Mouse (Mus musculus) heart, adult 8-10 months (tissue): ENCODE results near the gene Tnfrsf23. TPM values are rescaled to one million over a fixed set of nuclear protein-coding genes. Genes with fewer than 3 reads are reported as not detected.
"Not testable (repeated sequence)": the region's sequence is repeated elsewhere in the genome, so short reads cannot be mapped to it uniquely, and the experiment has no call there.

Experiments used
- DNase-seq: peaks from one replicate; pipeline ENCODE4 v3.0.0; 2022; ENCODE audit warnings: low spot score
- total RNA-seq, 4 experiments: library from RNA; stranded (reverse); gene quantifications; 2 replicates each; pipeline ENCODE4 v1.2.4; 2022

The Tnfrsf23 gene
- total RNA-seq: 1 to 10 TPM; 2.9 to 6.1 (median 3.7) TPM

DNA sequence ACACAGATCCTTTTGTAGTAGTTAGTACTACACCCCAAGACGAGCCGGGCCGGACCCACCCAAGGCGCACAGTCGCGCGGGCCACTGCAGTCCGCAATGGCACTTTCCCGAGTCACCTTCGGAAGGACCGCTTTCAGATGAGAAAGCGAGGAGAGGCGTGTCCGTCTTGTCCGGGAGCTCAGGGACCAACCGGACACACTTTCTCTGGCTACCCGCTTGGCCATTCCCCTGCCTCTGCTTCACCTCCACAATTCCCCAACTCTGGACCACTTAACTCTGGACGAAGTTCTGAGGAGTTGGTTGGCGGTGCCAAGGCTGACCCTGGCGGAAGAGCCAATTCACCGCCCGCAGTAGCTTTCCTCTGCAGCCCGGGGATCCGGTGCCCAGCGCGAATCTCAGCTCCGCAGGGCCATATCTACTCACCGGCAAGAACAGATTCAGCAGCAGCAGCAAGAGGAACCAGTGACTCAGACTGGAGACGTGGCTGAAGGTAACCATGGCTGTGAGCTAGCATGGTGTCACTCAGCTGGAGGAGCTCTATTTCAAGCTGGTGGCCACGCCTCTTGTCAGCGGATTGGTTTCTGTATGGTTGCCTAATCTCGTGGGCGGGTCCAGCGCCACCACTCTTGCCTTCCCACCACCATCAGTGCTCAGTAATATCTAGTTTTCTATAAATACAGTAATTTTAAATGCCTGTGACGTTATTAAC is at the start of gene Tnfrsf23:
Gene Tnfrsf23 (minus strand): TSS at position 514 of the 709 bp plus-strand sequence.
- DNase-seq: peak; percentile 83

DNA sequence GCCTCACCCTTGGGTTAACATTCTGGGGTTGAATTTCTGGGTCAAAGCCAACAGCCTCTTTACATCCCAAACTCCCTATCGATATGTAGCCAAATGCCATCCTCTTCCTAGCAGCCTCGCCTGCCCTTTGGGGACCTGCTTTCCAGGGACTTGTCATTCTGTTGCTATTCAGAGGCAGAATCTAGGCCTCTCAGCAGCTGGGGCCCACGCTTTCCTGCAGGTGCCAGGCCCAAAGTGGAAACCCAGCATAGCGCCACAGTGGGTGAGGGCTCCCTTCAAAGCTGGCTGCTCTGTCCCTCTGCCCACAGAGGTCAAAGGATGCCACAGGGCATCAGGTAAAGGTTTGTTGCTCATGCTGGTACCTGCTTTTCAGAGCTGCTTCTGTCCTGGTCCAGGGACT is 48.1 kb upstream of the Tnfrsf23 start:
- DNase-seq: no peak

DNA sequence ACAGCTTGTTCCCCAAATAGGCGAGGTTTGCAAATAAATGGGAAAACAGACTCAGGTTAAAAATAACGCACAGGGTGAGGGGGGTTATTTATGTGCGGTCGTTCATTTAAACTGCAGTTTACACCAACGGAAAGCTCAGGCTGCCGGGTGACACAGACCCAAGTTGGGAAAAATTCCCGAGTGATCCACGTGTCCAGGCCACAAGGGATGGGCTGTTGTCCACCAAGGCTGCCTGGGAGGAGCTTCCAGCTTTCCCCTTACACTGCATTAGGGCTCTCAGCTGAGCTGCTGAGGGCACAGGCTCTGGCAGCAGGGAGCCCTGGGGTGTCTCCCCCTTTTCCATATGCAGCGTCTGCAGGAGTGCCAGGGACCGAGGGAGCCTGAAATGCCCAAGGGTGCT is 44.2 kb upstream of the Tnfrsf23 start:
- peak; percentile 46 for DNase-seq

DNA sequence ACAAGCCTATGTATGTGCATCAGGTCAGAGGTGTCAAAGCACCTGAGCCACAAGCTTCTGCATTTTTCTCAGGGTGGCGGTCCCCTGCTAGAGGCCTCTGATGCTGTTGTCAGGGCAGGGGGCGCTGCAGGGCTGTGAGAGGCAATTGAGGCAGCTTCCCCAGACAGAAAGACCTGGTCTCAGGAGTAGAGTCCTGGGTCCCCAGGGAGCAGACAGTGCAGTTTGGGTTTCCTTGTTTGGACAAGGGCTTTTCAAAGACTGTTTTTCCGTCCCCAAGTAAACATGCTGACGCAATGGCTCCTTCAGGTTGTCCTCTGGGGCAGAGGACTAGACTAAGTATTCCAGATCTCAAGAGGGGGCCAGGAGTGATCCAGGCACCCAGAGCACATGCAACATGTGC is 40.7 kb upstream of the Tnfrsf23 start:
- no peak for DNase-seq

DNA sequence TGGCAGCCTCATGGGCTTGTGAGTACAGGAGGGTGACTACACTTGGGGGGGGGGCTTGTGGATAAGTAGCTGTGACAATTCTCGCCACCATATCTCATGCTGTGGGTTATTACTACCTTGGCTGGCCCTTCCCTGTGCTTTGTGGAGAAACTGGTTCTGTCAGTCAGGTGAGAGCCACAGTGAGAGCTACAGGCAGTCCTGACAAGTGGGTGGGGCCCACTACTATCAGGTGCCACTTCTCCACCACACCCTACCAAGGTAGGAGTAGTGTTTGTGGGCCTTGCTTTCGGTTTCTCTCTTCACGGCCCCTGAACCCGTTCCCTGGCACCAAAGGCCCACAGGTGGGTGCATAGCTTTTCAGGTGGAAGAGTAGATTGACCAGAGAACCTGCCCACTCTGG is 38.2 kb upstream of the Tnfrsf23 start:
- DNase-seq: no peak

GRCm38 (mm10) chr7:143722646-143723045 is 37.0 kb upstream of the Tnfrsf23 start:
- no peak for DNase-seq

DNA sequence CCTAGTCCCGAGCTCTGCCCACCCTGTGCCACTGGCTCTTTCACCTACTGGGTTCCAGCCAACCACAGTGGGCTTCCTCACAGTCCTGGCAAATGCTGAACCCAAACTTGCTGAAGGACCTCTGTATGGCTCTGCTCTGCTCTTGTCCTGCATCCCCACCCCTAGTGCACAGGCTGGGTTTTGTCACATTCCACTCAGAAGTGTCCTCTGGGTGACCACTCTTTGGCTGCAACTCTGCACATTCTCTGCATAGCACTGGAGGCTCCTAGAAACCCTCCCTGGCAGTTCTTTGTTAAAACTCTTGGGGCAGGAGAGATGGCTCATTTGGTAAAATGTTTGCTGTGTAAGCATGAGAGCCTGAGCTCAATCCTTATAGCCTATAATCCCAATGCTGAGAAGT is 32.1 kb upstream of the Tnfrsf23 start:
- DNase-seq: no peak

DNA sequence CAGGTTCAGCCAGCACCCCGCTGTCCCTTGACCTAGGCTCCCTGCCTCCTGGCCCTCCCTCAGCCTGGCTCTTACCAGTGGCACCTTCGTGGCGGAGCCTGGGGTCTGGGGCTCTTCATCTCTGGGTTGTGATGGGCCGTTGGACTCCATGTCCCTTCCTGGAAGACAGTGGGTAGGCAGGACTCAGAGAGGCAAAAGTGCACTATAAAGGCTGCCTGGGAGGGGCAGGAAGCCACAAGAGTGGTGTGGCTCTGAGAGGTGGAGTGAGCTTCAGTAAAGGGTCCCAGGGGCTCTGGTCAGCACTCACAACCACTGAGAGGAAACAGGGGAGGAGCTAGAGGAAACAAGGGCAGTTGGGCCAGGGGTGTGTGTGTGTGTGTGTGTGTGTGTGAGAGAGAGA is 27.7 kb upstream of the Tnfrsf23 start:
- no peak for DNase-seq

DNA sequence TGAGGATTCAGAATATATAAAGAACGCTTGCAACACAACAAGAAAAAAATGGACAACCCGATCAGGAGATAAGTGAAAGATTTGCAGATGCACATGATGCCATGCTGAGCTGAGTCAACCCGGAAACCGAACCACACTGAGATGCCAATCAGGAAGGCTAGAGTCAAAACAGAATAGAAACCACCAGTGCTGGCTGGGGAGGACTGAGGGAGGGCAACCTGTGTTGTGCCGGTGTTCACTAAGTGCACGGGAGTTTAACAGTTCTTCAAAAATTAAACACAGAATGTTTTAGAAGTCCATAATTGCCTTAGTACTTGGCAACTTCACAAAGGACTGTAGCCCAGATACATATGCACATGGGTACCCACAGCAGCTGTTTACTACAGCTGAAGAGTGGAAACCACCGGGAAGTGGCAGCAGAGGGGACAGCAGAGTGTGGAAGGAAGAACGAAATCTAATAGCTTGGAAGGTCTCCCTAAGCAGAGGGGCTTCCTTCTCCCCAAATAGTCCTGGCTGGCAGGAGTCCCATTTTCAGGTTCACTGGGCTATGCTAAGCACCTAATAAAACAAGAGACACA is 27.2 kb upstream of the Tnfrsf23 start:
- DNase-seq: no peak

DNA sequence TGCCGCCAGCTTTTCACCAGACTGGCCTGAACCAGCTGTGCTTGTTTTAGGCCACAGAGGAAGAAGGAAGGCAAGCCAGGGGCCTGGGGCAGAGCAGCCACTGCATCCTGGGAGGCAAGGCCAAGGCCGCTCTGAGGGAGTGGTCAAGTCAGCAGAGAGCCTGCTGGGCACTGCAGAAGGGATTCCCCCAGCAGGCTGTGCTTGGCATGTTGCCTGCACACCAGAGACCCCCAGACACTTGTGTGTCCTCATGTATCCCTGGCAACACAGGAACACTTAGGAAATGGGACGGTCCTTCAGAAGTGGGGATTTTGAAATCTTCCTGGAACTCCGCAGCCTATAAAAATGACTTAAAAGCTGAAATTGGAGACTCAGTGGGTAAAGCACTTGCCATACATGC is 26.4 kb upstream of the Tnfrsf23 start:
- DNase-seq: no peak

- no peak for DNase-seq
Measured at GRCm38 (mm10) chr7:143711381-143711780, 25.7 kb upstream of the Tnfrsf23 start.

DNA sequence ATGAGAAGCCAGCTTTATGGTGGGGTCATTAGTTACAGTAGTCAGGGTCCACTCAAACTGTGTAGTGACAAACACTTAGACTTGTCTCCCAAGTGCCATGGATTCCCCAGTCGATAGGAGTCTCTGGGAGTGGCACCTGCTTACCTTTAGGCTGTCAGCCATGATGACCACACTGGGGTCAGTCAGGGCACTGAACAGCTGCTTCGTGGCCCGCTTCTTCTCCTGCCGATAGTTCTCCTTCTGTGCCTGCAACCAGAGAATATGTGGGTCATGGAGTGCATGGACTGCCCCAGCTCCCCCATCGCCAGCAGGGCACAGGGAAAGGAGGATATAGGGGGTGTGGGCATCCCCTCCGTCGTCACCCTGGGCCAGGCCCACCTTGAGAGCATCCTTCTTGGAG is 23.7 kb upstream of the Tnfrsf23 start:
- no peak for DNase-seq

GRCm38 (mm10) chr7:143706697-143707438 is 21.2 kb upstream of the Tnfrsf23 start:
- peak; percentile 94 for DNase-seq

- DNase-seq: peak; percentile 35
Measured at GRCm38 (mm10) chr7:143696140-143696539, 10.5 kb upstream of the Tnfrsf23 start.

- no peak for DNase-seq
Measured at GRCm38 (mm10) chr7:143694550-143694949, 8.9 kb upstream of the Tnfrsf23 start.

- no peak for DNase-seq
Measured at GRCm38 (mm10) chr7:143692746-143693510, 7.3 kb upstream of the Tnfrsf23 start.

DNA sequence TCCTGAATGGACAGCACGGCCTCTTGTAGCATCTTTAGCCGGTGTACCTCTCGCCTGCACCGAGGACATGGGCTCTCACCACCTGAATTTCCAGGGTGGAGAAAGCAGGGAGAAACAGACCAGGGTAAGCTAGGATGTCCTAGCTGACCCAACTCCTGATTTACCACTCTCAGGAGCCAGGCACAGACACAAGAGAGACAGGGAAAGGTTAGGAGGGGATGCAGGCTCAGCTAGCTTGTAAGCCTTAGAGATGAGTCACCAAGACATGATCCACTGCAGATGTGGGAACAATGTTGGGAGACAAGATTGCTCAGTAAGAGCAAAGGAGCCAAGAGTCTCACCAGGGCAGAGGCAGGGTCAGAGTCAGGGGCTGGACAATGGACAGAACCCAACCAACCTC is 6.2 kb upstream of the Tnfrsf23 start:
- DNase-seq: no peak

- DNase-seq: no peak
Measured at GRCm38 (mm10) chr7:143691181-143691580, 5.5 kb upstream of the Tnfrsf23 start.

GRCm38 (mm10) chr7:143689946-143690345 is 4.3 kb upstream of the Tnfrsf23 start:
- DNase-seq: no peak

DNA sequence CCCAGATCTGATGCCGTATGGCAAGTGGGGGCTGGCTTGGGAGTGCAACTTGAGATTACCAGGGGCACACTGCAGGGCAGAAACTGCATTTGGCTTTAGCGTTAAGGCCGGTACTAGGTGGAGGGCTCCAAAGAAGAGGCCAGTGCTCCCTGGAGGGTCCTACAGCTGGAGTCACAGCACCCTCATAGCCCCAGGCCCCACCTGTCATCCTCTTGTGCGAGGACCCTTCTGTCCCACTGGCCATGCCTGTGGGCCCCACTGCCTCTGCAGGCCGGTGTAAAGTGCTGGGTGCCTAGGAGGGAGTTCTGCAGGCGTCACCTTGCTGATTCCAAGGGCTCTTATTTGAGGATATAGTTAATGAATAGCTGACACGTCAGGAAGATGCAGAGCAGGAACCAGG is 3.8 kb upstream of the Tnfrsf23 start:
- no peak for DNase-seq

DNA sequence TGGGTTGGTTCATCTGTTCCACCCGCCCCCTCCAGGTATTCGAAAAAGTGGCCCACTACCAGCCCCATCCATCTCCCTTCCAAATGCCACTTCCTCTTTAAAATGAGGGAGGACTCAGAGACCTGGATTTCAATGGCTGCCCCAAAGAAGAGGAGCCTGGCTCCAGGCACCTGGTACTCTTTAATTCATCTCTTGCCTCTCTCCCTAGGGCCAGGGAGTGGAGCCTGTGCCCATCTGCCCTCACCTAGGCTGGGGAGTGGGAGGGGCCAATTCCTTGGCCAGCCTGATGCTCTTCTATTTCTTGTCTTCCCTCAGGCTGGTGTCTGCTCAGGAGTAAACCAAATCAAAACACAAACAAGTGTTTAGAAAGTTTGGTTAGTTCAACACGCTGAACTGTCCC is 1.0 kb upstream of the Tnfrsf23 start:
- DNase-seq: not testable (repeated sequence)

GRCm38 (mm10) chr7:143686191-143686590 is 519 bp upstream of the Tnfrsf23 start:
- not testable (repeated sequence) for DNase-seq
